In the genomic region with DNA sequence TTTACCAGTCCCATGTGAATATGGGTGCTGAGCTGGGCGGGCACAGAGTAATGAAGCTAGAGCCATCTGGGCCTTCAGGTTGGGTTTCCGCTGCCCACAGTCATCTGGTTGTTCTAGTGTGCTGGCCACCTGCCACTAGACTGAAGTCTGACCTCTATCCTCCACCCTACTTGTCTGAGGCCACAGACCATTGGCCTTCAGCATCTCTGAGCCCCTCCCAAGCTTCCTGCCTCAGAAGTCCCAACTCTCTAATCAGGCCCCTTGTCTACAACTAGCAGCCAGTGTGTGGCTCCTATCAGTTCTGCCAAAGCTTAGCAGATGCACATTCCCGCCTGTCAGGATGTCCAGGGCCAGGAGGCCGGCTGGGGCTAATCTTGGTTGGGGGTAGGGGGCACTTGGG, we compare ENCODE assay signal across 9 mouse cellular contexts.
DNase-seq lines count a peak whose midpoint lies in the region; ATAC-seq and TF ChIP-seq lines count a peak whose summit lies in the region.
"Had no signal": no experiment of that assay in that cellular context is flagged by ENCODE, and none has a peak within 500 bp of the region (broad histone marks: within the 10 kb centered on the region; RNA-seq: fewer than 3 reads in every experiment).

No protein-coding gene starts in this region.

- H3K4me1 ChIP-seq in heart, adult 2 months (ENCODE audit: control insufficient read depth, insufficient read depth, low read length): peaks cover 64% of the 10 kb centered on the region
- peaks cover 64% of the 10 kb centered on the region; the same call in 1 of the 2 replicates for H3K4me1 ChIP-seq in spleen, adult 2 months (ENCODE audit: control insufficient read depth, insufficient read depth, insufficient read length)

- peak in 1 of 2 experiments; percentile 57 for DNase-seq in heart, adult 2 months
- DNase-seq in heart, postnatal 14 days: no peak
- no peak for DNase-seq in spleen, adult 2 months (ENCODE audit: low read depth in 1 of 2, low spot score in 2 of 2)
- no peak for DNase-seq in spleen, adult 18-20 months
- DNase-seq in kidney, postnatal 10 days: peak; percentile 52
- DNase-seq in urinary bladder, postnatal 4 days (ENCODE audit: low spot score in 2 of 2): no peak
- no peak for DNase-seq in testis, postnatal 14 days (ENCODE audit: low spot score)

- H3K36me3 ChIP-seq in heart, adult 2 months (ENCODE audit: control insufficient read depth, insufficient read depth, low read length): peaks cover 18% of the 10 kb centered on the region
- no peaks in the 10 kb centered on the region for H3K36me3 ChIP-seq in spleen, adult 2 months (ENCODE audit: control insufficient read depth, insufficient read depth, low read length)

- peak; percentile 89 for TF ChIP-seq EP300 in heart, adult 2 months (IDR thresholded peaks at IDR 0.05; ENCODE audit: insufficient read depth, low read depth, low read length)

- no peak for TF ChIP-seq CTCF in heart, adult 2 months (IDR thresholded peaks at IDR 0.05)
- TF ChIP-seq CTCF in spleen, adult 2 months (IDR thresholded peaks at IDR 0.05; ENCODE audit: extremely low read depth, insufficient read depth, insufficient read length, insufficient replicate concordance): no peak

- intact Hi-C loops in heart, adult 2 months (cut with DNase I): loop anchor here (5.0 kb wide), 1 partner anchor 218 kb away; no protein-coding TSS in a partner anchor
- intact Hi-C loops in heart, postnatal 14 days (cut with DNase I): no loop called here

- H3K27me3 ChIP-seq in heart, adult 2 months (ENCODE audit: control insufficient read depth, insufficient read depth, low read length): no peaks in the 10 kb centered on the region
- no peaks in the 10 kb centered on the region for H3K27me3 ChIP-seq in spleen, adult 2 months (ENCODE audit: control insufficient read depth, insufficient read depth, low read length)

- no peak for ATAC-seq in granulocyte monocyte progenitor cell, adult 5-6 weeks (replicated peaks; ENCODE audit: poor library complexity, severe bottlenecking)

- peak; percentile 41; the same call in 1 of the 2 replicates for TF ChIP-seq POLR2A in heart, adult 2 months (IDR thresholded peaks at IDR 0.05; ENCODE audit: insufficient read depth, low read depth, low read length)
- no peak for TF ChIP-seq POLR2A in spleen, adult 2 months (IDR thresholded peaks at IDR 0.05; ENCODE audit: low read depth, low read length)

- 43% methylated on average over 4 of the region's 4 CpGs for WGBS in heart, adult 2 months
- WGBS in spleen, adult 2 months: 55% methylated on average over 4 of the region's 4 CpGs

- H3K79me2 ChIP-seq in heart, adult 2 months (replicated peaks; ENCODE audit: control insufficient read depth, insufficient read depth, low read length): no peaks in the 10 kb centered on the region; the same call in 1 of the 2 replicates

- H3K9ac ChIP-seq in heart, adult 2 months (ENCODE audit: low read depth, low read length): no peak overlapping the region

- no peak overlapping the region for H3K4me3 ChIP-seq in heart, adult 2 months
- H3K4me3 ChIP-seq in spleen, adult 2 months (ENCODE audit: extremely low read depth, insufficient read depth, insufficient read length): no peak overlapping the region

- peak overlapping the region; percentile 89 for H3K27ac ChIP-seq in heart, adult 2 months
- peak overlapping the region; percentile 42; the same call in 1 of the 2 replicates for H3K27ac ChIP-seq in spleen, adult 2 months (ENCODE audit: insufficient read depth, low read length)
- H3K27ac ChIP-seq: macrophage had no signal
